Mouse (Mus musculus) activated CD4-positive, CD25-positive, alpha-beta regulatory T cell, adult 4 months (primary cell): ENCODE data around the gene Olfr849. TPM values are rescaled to one million over a fixed set of nuclear protein-coding genes. Genes with fewer than 3 reads are reported as not detected.

Experiments
- ATAC-seq: one replicate; pipeline ENCODE4 v1.8.0; 2017
- polyA plus RNA-seq, 2 experiments: library from polyadenylated mRNA; unstranded; fragments of 100-300 nt; shearing (Covaris generic); gene quantifications; one replicate each; pipeline ENCODE4 v1.2.1; 2017

The Olfr849 gene
- not detected for polyA plus RNA-seq

- ATAC-seq: no peak
These were observed at the start of gene Olfr849 for GRCm38 (mm10) chr9:19439966-19440365. Olfr849 (plus strand) TSS chr9:19440266.

- ATAC-seq: no peak
These were observed 38.1 kb downstream of the Olfr849 start, which contains the start of gene Olfr850 for GRCm38 (mm10) chr9:19478148-19478547. Olfr850 (minus strand) TSS chr9:19478248.

- ATAC-seq: no peak
These were observed 52.9 kb downstream of the Olfr849 start, which contains the start of gene Olfr851 for GRCm38 (mm10) chr9:19492995-19493394. Olfr851 (plus strand) TSS chr9:19493295.

Other genes starting within 250 kb of the Olfr849 start
- gene Olfr843, start 188.3 kb upstream of the Olfr849 start, polyA plus RNA-seq: not detected
- gene Olfr844, start 123.9 kb upstream of the Olfr849 start, polyA plus RNA-seq: not detected
- not detected for gene Olfr845, start 103.8 kb upstream of the Olfr849 start, polyA plus RNA-seq
- gene Olfr846, start 76.3 kb upstream of the Olfr849 start, polyA plus RNA-seq: not detected
- under 1 TPM in 1 of 2 experiments, not detected in 1; 0.19 TPM for gene Olfr847, start 61.6 kb upstream of the Olfr849 start, polyA plus RNA-seq
- not detected for gene Olfr850, start 38.0 kb downstream of the Olfr849 start, polyA plus RNA-seq
- not detected for gene Olfr851, start 53.0 kb downstream of the Olfr849 start, polyA plus RNA-seq
- not detected for gene Olfr853, start 100.8 kb downstream of the Olfr849 start, polyA plus RNA-seq
- gene Olfr854, start 127.1 kb downstream of the Olfr849 start, polyA plus RNA-seq: not detected
- gene Olfr855, start 142.4 kb downstream of the Olfr849 start, polyA plus RNA-seq: not detected
- gene Zfp317, start 181.8 kb downstream of the Olfr849 start, polyA plus RNA-seq: 10 to 100 TPM; 30.2 to 34.7 TPM